Mouse (Mus musculus) spleen, embryonic (tissue): ENCODE results near the gene Slc22a23.

Source experiments
- CTCF ChIA-PET: fragments of 350-600 bp; sonication (Branson Sonifier 250); formaldehyde crosslinking; loops from one replicate; lab custom pipeline; 2022; lab: Charles Lee

Gene Slc22a23

DNA sequence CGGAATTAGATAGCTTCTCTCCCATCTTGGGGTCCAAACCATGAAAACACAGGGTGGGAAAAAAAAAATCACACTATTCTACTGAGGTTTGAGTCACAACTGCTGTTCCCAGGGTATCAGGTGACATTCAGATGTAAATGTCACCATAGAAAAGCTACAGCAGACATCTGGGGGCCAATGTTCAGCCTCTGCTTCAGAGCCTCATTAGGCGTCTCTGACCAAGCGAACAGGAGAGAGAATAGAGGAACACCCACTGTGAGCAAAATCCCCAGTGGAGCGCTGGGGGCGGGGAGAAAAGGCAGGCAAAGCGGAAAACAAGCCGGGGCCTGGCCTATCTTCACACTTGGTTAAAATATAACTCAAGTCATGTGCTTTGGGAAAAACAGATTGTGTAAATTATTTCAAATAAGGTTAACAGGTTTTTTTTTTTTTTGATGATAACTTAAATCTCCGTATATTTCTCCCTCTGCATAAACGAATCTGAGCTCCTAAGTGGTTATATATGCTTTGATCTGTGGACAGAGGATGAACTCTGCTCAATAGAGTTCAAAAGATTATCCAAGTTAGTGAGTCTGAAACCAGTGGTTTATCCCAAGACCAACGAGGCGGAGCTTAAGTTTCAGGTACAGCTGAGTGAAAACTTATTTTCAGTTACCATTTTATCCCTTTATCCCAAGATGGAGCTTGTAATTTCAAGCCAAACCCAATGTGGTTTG, 105.5 kb downstream of the Slc22a23 start:
- CTCF ChIA-PET, result interaction anchor here (0.6 kb wide), 1 partner anchor 615 kb away, joined by 4 read pairs; no protein-coding TSS in a partner anchor

- CTCF ChIA-PET, result no interaction called here
These were observed 106.2 kb downstream of the Slc22a23 start for GRCm38 (mm10) chr13:34238646-34239290.

GRCm38 (mm10) chr13:34235056-34235455, 109.9 kb downstream of the Slc22a23 start:
- CTCF ChIA-PET, result no interaction called here

GRCm38 (mm10) chr13:34234439-34234838, 110.5 kb downstream of the Slc22a23 start:
- CTCF ChIA-PET, result no interaction called here

GRCm38 (mm10) chr13:34232992-34233391, 112.0 kb downstream of the Slc22a23 start:
- CTCF ChIA-PET, result no interaction called here

- CTCF ChIA-PET, result no interaction called here
These were observed 116.1 kb downstream of the Slc22a23 start for GRCm38 (mm10) chr13:34228905-34229304.

- CTCF ChIA-PET, result no interaction called here
These were observed 117.0 kb downstream of the Slc22a23 start for GRCm38 (mm10) chr13:34227720-34228661.

DNA sequence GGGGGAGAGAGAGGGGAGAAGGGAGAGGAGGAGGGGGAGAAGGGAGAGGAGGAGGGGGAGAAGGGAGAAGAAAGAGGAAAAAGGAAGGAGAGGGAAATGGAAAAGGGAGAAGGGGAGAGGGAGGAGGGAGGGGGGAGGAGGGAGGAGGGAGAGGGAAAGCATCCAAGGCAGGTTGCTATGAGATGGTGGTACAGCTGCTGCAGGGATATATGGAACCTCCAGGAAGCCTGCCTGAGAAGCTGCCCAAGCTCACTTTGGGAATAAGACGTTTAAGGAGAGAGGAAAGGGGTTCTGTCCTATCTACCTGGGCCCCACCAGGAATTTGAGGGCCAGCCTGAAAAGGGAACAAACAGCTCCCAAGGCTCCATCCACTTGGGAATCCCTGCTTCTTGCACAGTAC, 118.0 kb downstream of the Slc22a23 start:
- CTCF ChIA-PET, result no interaction called here

- CTCF ChIA-PET, result no interaction called here
These were observed 122.0 kb downstream of the Slc22a23 start for GRCm38 (mm10) chr13:34222985-34223384.

DNA sequence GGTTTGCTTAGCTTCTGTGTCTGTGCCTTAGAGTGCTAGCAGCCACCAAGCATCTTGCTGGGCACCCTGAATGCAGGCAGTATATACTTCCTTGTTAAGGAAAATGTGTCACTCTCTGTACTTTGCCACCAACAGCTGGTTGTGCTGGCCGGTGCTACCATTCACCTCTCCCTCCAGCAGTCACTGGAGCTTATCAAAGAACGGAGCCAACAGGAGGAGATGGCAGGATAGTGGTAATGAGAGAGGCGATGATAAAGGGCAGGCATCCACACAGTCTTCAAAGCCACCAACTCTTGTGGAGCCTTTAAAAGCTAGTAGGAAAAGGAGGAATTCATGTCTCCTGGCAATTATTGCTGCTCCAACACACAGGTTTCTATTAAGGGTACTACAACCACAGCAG, 125.3 kb downstream of the Slc22a23 start:
- CTCF ChIA-PET, result no interaction called here

DNA sequence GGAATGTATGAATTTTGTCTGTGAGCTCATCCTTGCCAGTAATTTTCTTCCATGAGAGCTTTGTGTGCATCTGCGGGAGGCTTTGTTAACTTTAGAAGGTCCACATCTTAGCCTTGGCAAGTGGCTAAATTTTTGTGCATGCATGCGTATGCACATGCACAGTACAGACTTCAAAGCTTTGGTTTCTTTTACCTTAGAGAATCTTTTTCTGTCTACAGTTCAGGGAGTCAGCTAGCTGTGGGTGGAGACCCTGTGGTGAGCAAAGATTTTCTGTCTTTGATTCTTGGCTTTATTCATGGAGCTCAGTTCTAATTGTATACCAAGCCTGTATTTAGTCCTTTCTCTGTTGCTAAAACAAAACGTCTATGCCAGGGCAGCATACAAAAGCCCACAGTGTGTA, 126.2 kb downstream of the Slc22a23 start:
- CTCF ChIA-PET, result no interaction called here

DNA sequence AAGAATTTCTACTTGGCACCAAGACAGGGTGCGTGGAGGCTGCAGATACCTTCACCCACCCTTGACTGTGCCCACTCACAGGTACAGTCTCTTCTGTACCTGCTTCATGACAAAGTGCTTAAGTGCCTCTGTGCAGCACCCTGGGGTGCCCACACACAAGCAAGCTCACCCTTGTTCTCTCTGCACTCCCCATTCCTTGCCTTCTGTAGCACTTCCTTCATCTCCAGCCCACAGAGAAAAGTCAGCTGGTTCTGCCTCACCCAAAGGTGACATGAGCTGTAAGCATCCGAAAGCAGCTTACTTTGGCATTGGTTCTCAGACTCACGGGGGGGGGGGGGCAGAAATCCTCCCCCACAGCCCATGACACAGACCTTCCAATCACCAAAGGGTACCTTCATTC, 130.1 kb downstream of the Slc22a23 start:
- CTCF ChIA-PET, result no interaction called here

DNA sequence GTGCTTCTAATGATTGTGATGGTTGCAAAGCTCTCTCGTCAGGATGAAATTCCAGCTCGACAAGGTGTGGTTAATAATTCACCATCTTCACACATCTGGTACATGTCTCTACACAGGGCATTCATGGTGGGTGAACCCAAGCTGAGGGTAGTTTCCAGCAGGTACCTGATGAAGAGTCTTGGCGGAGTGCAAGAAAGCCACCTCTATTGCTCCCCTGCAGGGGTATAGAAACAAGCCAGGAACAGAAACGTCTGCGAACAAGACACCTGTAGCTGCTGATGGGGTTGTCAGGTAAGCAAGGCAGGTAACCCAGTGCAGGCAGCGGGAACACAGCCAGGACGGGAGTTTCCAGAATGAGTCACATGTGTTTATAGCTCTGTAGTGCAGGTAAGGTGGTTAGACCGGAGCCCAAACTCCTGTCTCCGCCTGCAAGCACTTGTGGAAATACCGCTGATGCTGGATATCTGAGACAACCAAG, 132.2 kb downstream of the Slc22a23 start:
- CTCF ChIA-PET, result interaction anchor here (0.8 kb wide), 1 partner anchor 164 kb away, joined by 3 read pairs; no protein-coding TSS in a partner anchor

- CTCF ChIA-PET, result no interaction called here
These were observed 133.7 kb downstream of the Slc22a23 start for GRCm38 (mm10) chr13:34211261-34211775.

DNA sequence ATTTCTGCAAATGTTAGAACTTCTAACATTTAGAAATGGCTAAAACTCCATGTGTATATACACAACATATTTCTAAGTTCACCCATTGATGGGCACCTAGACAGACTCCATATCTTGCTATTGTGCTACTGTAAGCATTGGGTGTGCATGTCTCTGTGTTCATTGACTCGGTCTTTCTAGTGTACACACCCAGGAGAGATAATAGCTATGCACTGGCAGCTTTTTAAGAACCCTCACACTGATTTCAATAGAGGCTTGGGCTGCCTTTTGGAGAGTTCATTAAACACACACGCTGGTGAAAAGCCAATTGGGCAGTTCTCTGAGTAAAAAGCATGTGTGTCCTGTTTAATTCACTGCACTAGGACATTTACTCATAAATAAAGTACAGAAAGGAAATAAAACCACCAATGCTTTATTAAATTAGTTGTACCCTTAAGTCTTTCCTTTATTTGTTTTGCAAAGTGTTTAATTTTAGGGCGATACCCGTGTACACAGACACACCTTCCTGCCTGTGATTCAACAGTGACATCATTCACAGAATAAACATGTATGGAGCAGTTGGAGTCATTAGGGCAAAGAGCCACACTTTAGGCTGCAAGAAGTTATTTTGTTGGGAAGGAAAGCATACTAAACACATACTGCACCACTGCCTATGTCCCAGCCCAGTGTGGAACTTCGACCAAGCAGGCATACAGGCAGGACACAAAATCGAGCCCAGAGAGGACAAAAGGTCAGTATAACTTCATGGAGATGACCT, 137.1 kb downstream of the Slc22a23 start:
- CTCF ChIA-PET, result no interaction called here

GRCm38 (mm10) chr13:34205216-34205615, 139.8 kb downstream of the Slc22a23 start:
- CTCF ChIA-PET, result no interaction called here

DNA sequence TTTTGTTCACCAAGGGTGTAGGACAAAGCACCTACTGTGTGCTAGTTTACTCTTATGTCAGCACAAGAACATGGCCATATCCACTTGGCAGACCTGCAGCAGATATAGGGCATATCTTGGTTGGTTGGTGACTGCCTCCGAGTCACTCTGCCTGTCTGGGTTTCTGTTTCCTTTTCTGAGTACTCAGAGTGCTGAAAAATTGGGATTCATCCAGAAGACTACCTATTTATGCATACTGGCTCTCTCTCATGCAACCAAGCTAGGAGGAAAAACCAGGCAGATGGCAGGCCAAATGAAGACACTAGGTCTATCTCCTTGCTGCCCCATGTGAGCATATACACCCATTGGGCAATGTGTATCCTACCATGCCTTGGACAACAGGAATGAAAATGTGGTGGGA, 149.3 kb downstream of the Slc22a23 start:
- CTCF ChIA-PET, result no interaction called here

DNA sequence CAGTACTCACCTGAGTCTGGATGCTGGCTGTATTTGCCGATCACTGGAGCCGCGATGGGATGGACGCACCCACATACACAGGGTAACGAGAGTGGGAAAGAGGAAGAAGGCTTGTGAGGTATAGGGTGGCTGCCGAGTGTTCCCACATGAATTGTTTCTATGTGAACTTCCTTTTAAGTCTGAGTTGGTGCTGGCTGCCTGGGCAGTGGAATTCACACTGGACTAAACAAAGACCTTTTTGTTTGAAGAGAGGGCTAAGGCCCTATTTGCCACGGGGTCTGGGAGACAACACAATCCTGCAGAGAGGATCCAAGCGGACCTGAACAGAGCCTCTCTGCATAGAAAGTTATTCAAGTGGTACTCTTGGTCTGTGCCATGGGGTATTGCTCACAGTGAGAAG, 151.6 kb downstream of the Slc22a23 start:
- CTCF ChIA-PET, result no interaction called here

GRCm38 (mm10) chr13:34192414-34193191, 152.4 kb downstream of the Slc22a23 start:
- CTCF ChIA-PET, result no interaction called here

DNA sequence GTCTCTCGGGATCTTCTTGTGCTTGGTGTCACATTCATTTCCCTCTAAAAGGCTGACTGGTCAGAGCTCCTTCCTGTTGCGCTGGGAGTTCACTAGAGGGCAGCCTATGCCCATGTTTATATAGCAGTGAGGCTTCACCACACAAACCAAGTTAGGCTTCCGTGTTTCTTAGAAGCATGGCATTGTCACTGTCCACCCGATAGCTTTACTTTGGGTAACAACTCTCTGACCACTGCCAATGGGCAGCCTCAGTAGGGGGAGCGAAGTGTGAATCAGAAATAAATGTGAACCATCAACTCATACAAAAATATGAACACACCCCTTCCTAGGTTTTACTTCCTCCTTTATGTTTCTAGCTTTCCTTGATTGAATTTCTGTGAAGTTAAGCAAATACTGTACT, 157.4 kb downstream of the Slc22a23 start:
- CTCF ChIA-PET, result no interaction called here
